Mouse (Mus musculus) kidney, embryonic 16.5 days (tissue): ENCODE data around the gene Kcnn1. TPM values are rescaled to one million over a fixed set of nuclear protein-coding genes. Genes with fewer than 3 reads are reported as not detected.
A peak's percentile ranks its signal among the peaks of the same experiment; 100 is the strongest.

Experiments
- ATAC-seq: fragments of 200-750 bp; cut with Nextera tagmentation; 2 replicates; pipeline ENCODE4 v1.8.0; 2017; ENCODE audit warnings: moderate TSS enrichment; ENCODE audit not compliant: low FRiP score, low TSS enrichment
- H3K27ac ChIP-seq: fragments of 300-500 bp; sonication (generic); 2 replicates; pipeline ENCODE4 v1.5.1; 2014; ENCODE audit warnings: low read length
- H3K27me3 ChIP-seq: fragments of 300-500 bp; sonication (generic); 2 replicates; pipeline ENCODE4 v1.6.1; 2014; ENCODE audit warnings: low read length, control low read depth, mixed read lengths; ENCODE audit not compliant: insufficient read depth
- H3K36me3 ChIP-seq: fragments of 300-500 bp; sonication (generic); 2 replicates; pipeline ENCODE4 v1.6.1; 2014; ENCODE audit warnings: low read length, control low read depth, mixed read lengths; ENCODE audit not compliant: insufficient read depth
- H3K4me1 ChIP-seq: fragments of 300-500 bp; sonication (generic); 2 replicates; pipeline ENCODE4 v1.6.1; 2014; ENCODE audit warnings: low read length, control low read depth, mixed read lengths; ENCODE audit not compliant: insufficient read depth
- H3K4me2 ChIP-seq: fragments of 300-500 bp; sonication (generic); replicated peaks from 2 replicates; pipeline ENCODE4 v1.6.1; 2014; ENCODE audit warnings: low read depth, low read length
- H3K4me3 ChIP-seq: fragments of 300-500 bp; sonication (generic); 2 replicates; pipeline ENCODE4 v1.5.1; 2014; ENCODE audit warnings: mild to moderate bottlenecking, low read length
- H3K9ac ChIP-seq: fragments of 300-500 bp; sonication (generic); replicated peaks from 2 replicates; pipeline ENCODE4 v1.6.1; 2014; ENCODE audit warnings: low read length
- H3K9me3 ChIP-seq: fragments of 300-500 bp; sonication (generic); 2 replicates; pipeline ENCODE4 v1.6.1; 2016; ENCODE audit warnings: low read length, control low read depth
- WGBS: fragments of 180-500 bp; shearing (Covaris S2); extraction: QIAGEN DNeasy Blood & Tissue Kit; methylation state at CpG from one replicate; pipeline ENCODE4 v1.1.7; 2014; 5-methylcytosine and 5-hydroxymethylcytosine counted together
- polyA plus RNA-seq: library from polyadenylated mRNA; unstranded; fragments of >200 nt; fragmentation: Nextera tagmentation; extraction: Ambion mirVana; gene quantifications from 2 replicates; pipeline ENCODE4 v1.2.1, GENCODE M21; 2015

The Kcnn1 gene
- polyA plus RNA-seq = 2.9 and 4.9 TPM in 2 replicates

DNA sequence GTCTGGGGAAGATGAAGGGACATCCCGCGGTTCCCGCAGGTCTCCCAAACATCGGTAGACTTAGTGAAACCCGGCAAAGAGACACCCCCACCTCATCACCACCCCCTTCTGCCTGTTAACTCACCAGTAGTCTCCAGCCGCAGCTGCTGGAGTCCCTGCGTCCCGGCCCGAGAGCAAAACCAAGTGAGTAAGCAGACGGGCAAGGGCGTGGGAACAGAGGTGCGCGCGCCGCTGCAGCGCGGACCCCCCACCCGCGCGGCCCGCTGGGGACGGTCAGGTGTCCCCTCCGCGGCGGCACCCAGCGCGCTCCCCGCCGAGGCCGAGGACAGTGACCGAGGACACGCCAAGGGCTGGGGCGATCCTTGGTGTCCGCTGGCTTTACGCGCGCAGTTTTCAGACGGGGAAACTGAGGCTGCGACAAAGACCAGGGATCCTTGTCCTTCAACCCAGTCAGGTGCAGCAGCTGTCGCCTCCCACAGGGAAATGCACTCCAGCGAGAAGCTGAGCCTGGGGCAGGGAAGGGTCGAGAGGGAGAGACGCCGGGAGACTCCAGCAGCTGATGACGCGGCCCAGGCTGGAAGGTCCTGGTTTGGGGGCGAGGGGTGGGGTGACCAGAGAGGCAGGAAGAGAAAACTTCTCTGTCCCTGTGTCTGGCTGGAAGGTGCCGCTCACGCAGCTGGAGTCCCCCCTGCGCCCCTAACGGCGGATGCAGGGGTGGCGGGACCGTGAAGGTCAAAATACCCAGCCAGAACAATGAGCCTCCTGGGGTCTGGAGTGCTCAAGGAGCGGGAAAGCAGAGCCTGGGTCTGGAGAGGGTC lies at the start of gene Kcnn1:
Kcnn1 (minus strand) TSS at position 435 of the 818 bp plus-strand sequence.
- H3K4me1 ChIP-seq = peaks cover 45% of the 10 kb centered on the region
- H3K4me3 ChIP-seq = peak within 1 kb of the TSS; percentile 64
- no peak for ATAC-seq
- no peak within 1 kb of the TSS for H3K27ac ChIP-seq
- under 1% methylated on average over 55 of the region's 55 CpGs for WGBS
- H3K36me3 ChIP-seq = no peaks in the 10 kb centered on the region
- H3K4me2 ChIP-seq = peak within 1 kb of the TSS; percentile 80
- H3K27me3 ChIP-seq = peaks cover 36% of the 10 kb centered on the region
- H3K9ac ChIP-seq = peak within 1 kb of the TSS; percentile 67
- H3K9me3 ChIP-seq = no peaks in the 10 kb centered on the region

DNA sequence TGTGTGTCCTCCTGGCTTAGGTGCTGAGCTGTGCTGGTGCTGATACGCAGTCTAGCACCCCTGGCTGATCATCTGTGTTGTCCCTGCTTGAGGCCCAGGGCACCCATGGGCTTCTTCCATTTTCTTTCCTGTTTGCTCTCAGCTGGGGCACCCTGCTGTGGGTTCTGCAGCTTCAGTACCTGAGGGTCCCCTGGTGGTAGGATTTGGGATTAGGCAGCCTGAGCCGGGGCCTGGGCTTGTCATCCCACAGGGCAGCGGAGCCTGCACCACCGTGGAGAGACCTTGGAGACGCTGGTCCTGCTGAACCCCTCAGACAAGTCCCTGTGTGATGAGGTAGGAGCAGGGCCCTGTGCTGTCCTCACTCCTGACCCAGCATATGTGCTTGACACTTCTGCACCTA lies 48.5 kb upstream of the Kcnn1 start:
- WGBS = 77% methylated on average over 5 of the region's 5 CpGs
- Histone ChIP-seq H3K27me3 (no peaks in the 10 kb centered on the region), H3K4me3 (no peak overlapping the region), H3K4me2 (no peak overlapping the region), H3K9ac (no peak overlapping the region), H3K9me3 (no peaks in the 10 kb centered on the region), H3K27ac (no peak overlapping the region), H3K36me3 (peaks cover 55% of the 10 kb centered on the region), H3K4me1 (peaks cover 7% of the 10 kb centered on the region)
- no peak for ATAC-seq

DNA sequence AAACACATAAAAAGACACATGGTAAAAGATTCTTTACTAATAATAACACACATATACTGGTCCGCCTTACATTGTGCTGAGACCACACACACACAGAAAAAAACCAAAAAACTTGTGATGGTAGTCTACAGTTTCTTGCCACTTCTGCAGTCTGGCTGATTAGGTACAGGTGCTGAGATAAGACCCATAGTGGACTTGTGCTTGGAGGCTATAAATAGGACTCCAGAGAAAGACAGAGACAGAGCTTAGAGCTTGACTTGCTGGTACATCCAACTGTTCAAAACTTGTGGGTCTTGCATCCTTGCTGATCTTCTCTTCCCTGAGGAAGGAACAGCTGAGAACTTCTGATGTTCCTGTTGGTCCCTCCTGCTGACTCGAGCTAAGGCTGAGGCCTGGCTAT lies 44.5 kb upstream of the Kcnn1 start:
- H3K27ac ChIP-seq = no peak overlapping the region
- 94% methylated on average over 2 of the region's 2 CpGs for WGBS
- H3K9ac ChIP-seq = no peak overlapping the region
- H3K4me1 ChIP-seq = peaks cover 15% of the 10 kb centered on the region
- ATAC-seq = no peak
- no peak overlapping the region for H3K4me3 ChIP-seq
- H3K36me3 ChIP-seq = peaks cover 17% of the 10 kb centered on the region
- no peaks in the 10 kb centered on the region for H3K9me3 ChIP-seq
- H3K4me2 ChIP-seq = no peak overlapping the region
- H3K27me3 ChIP-seq = 0 out of 2 replicates have a peak, but pooled peaks cover 3% of the 10 kb centered on the region

DNA sequence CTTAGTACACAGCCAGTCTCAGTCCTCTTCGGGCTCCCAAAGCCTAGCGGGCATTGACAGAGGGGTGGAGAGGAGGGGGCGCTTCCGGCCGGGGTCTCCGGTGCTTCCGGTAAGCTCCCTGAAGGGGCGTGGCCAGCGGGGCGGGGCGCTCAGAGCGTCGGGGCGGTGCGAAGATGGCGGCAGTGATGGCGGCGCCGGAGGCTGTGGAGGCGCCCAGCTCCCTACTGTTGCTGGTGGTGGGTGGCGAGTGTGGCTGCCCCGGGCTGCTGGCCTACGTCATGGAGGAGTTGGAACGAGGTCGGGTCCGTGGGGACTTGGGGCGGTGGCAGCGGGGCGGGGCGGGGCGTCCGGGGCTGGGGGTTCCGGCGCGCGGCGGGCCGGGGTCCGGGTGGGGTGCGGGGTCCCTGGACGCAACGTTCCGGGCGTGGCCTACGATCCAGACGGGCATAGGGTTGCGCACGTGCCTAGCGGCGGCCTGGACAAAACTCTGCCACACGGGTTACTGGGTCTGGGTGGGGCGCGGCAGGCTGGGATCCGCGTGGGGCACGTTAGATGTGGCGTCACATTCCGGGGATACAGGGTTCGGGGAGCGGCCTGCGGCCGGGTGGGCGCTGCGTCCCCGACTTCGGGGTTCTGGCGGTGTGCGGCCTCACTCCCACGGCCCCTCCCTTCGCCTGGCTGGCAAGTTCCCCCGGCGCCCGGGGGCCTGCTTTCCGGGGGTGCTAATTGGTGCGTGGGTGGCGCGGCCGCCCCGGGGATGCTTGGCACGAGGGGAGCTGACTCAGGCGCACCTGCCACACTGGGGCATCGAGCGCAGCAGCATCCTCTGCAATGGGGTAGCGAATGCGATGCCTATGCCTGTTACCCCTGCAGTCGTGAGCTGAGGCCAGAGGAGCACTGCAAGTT lies 43.0 kb upstream of the Kcnn1 start, which contains the start of gene Map1s:
Map1s (plus strand) TSS at position 102 of the 906 bp plus-strand sequence.
- ATAC-seq = peak; percentile 93
- Histone ChIP-seq H3K4me1 (peaks cover 15% of the 10 kb centered on the region), H3K27me3 (0 out of 2 replicates have a peak, but pooled peaks cover 3% of the 10 kb centered on the region), H3K9me3 (no peaks in the 10 kb centered on the region), H3K9ac (peak within 1 kb of the TSS; percentile 91), H3K36me3 (0 out of 2 replicates have a peak, but pooled peaks cover 4% of the 10 kb centered on the region), H3K4me3 (peak within 1 kb of the TSS; percentile 76), H3K4me2 (peak within 1 kb of the TSS; percentile 79), H3K27ac (peak within 1 kb of the TSS; percentile 94)
- under 1% methylated on average over 60 of the region's 86 CpGs for WGBS

DNA sequence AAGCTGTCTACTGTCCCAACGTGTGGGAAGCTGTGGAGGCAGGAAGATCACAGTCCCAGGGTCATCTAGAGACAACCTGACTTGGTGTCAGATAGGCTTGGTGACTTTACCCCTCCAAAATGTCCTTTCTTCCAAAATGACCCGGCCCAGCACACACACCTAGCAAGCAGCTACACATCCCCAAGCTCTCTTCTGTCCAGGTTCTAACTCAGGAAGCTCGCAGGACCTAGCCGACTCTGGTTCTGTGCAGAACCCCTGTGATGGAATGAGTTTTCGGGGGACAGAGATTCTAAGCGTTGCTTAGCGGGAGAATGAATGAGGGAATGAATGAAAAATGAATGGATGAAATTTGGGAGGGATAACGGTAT lies 42.4 kb upstream of the Kcnn1 start:
- peak overlapping the region; percentile 76 for H3K4me3 ChIP-seq
- 0 out of 2 replicates have a peak, but pooled peaks cover 4% of the 10 kb centered on the region for H3K36me3 ChIP-seq
- peak overlapping the region; percentile 79 for H3K4me2 ChIP-seq
- H3K27me3 ChIP-seq = 0 out of 2 replicates have a peak, but pooled peaks cover 3% of the 10 kb centered on the region
- peak; percentile 44 for ATAC-seq
- no peaks in the 10 kb centered on the region for H3K9me3 ChIP-seq
- H3K4me1 ChIP-seq = peaks cover 15% of the 10 kb centered on the region
- WGBS = 14% methylated on average over 8 of the region's 8 CpGs
- H3K9ac ChIP-seq = peak overlapping the region; percentile 91
- H3K27ac ChIP-seq = peak overlapping the region; percentile 94

DNA sequence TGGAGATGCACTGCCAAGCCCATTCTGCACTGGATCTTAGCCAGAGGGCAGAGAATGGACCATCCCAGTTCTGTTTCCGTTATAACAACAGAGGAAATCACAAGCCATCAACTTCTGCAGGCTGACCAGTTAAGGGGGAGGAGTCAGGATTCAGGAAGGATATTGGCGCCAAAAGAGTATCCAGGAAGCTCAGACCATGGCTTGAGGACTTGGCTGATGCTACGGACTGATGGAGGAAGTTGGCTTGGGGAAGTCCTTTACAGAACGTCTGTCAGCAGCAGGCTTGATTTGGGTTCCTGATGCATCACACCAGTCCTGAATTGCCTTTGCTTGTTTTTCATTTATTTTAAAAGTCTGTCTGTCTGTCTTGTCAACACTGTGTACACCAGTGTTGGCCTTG lies 41.5 kb upstream of the Kcnn1 start:
- Histone ChIP-seq H3K27me3 (0 out of 2 replicates have a peak, but pooled peaks cover 3% of the 10 kb centered on the region), H3K4me1 (peaks cover 15% of the 10 kb centered on the region), H3K9ac (no peak overlapping the region), H3K4me3 (no peak overlapping the region), H3K4me2 (no peak overlapping the region), H3K9me3 (no peaks in the 10 kb centered on the region), H3K27ac (peak overlapping the region; percentile 94; the same call in 1 of the 2 replicates), H3K36me3 (0 out of 2 replicates have a peak, but pooled peaks cover 3% of the 10 kb centered on the region)
- 56% methylated on average over 4 of the region's 4 CpGs for WGBS
- 0 out of 2 replicates have a peak, but pooled peaks have one; percentile 10 for ATAC-seq

DNA sequence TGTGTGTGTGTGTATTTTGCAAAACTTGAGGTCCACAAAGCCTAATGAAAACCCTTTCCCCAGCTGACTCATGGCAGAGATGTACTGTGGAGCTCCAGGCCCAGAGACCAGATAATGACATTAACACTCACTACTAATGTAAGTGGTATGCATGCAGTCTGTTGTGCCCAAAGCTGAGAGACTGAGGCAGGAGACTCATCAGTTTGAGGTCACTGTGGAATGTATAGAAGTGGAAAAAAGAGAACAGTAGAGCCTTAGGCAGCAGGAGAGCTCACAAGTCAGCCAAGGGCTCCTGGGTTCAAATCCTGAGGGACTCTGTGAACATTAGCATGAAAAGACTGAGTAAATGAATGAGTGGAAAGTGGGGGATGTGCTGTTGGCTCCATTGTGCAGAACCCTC lies 40.5 kb upstream of the Kcnn1 start:
- no peak for ATAC-seq
- Histone ChIP-seq H3K4me1 (peaks cover 15% of the 10 kb centered on the region), H3K4me3 (no peak overlapping the region), H3K27ac (no peak overlapping the region), H3K27me3 (0 out of 2 replicates have a peak, but pooled peaks cover 3% of the 10 kb centered on the region), H3K9me3 (no peaks in the 10 kb centered on the region), H3K4me2 (no peak overlapping the region), H3K36me3 (no peaks in the 10 kb centered on the region), H3K9ac (no peak overlapping the region)

DNA sequence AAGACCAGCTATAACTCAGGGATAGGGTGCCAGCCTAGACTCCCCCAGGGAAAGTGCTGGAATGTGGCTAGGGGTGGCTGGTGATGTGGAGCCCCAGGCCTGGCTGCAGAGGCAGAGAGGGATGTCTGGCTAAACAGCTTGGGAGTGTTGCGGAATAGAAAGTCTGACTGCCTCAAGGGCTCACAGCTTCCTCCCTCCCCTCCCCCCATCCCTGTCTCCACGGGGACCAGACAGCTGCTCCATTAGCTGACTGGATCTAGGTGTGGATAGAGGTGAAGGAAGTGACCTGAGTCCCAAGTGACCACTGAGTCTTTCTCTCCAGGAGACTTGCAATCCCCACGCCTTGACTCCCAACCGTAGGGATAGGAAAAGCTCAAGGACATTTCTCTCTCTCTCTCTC lies 40.1 kb upstream of the Kcnn1 start:
- 27% methylated on average over 4 of the region's 4 CpGs for WGBS
- H3K4me2 ChIP-seq = no peak overlapping the region
- H3K9me3 ChIP-seq = no peaks in the 10 kb centered on the region

DNA sequence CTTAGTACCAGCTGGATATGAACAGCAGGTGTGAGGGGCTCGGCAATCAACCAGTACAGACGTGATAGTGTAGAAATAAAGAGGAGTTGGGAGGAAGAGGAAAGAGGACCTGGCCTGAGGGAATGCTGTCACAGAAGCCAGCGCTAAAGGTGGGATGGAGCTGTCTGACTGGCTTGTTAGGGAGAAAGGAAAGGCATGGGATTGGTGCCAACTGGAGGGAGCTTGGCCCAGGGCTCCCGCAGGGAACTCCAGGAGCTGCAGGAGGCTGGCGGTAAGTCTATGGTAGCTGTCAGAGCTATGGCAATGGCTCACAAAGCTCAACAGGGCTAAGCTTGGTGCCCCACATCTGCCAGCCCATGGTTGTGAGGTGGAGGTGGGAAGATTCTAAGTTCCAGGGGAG lies 39.2 kb upstream of the Kcnn1 start:
- Histone ChIP-seq H3K4me2 (no peak overlapping the region), H3K9me3 (no peaks in the 10 kb centered on the region), H3K27me3 (0 out of 2 replicates have a peak, but pooled peaks cover 3% of the 10 kb centered on the region), H3K4me3 (no peak overlapping the region), H3K36me3 (no peaks in the 10 kb centered on the region), H3K9ac (0 out of 2 replicates have a peak overlapping the region, but pooled peaks have one; percentile 9), H3K27ac (no peak overlapping the region), H3K4me1 (peaks cover 18% of the 10 kb centered on the region)
- ATAC-seq = no peak
- 47% methylated on average over 5 of the region's 5 CpGs for WGBS

More for the DNA sequence above, 40.1 kb upstream of the Kcnn1 start:
- peaks cover 18% of the 10 kb centered on the region for H3K4me1 ChIP-seq
- no peak for ATAC-seq
- H3K27me3 ChIP-seq = 0 out of 2 replicates have a peak, but pooled peaks cover 3% of the 10 kb centered on the region
- no peak overlapping the region for H3K9ac ChIP-seq
- no peaks in the 10 kb centered on the region for H3K36me3 ChIP-seq
- no peak overlapping the region for H3K27ac ChIP-seq
- no peak overlapping the region for H3K4me3 ChIP-seq
